Mouse (Mus musculus): ENCODE data around the gene Gstm4.

- TF ChIP-seq EP300 (optimal IDR thresholded peaks at IDR 0.05) (no peak), CTCF (IDR thresholded peaks at IDR 0.05; ENCODE audit: low read depth) (no peak)
Observed at GRCm38 (mm10) chr3:108081681-108082080, 37.0 kb upstream of the Gstm4 start.
